Mouse (Mus musculus) CH12.LX (cell line): ENCODE data around the gene Otud7b. TPM values are rescaled to one million over a fixed set of nuclear protein-coding genes. Genes with fewer than 3 reads are reported as not detected.

ENCODE experiments used
- DNase-seq: peaks from one replicate; pipeline ENCODE4 v3.0.0-alpha.2; 2013; ENCODE audit errors: extremely low read depth
- H3K27ac ChIP-seq: 2 replicates; pipeline ENCODE4 v1.5.1; 2012; ENCODE audit warnings: low read depth, mild to moderate bottlenecking, control low read depth, moderate library complexity; ENCODE audit not compliant: insufficient read depth
- H3K27me3 ChIP-seq: replicated peaks from 2 replicates; pipeline ENCODE3; 2012; ENCODE audit warnings: inconsistent platforms
- H3K36me3 ChIP-seq, 2 experiments: replicated peaks in 1 of 2; 2 replicates each; pipeline versions ENCODE3 to v1.6.1; 2012; ENCODE audit warnings: inconsistent platforms in 1 of 2, low read length in 1 of 2, mild to moderate bottlenecking in 1 of 2, mixed read lengths in 1 of 2, moderate library complexity in 1 of 2; ENCODE audit not compliant: control insufficient read depth in 1 of 2, insufficient read depth in 1 of 2
- H3K4me1 ChIP-seq, 2 experiments: 2 replicates each; pipeline ENCODE4 v1.6.1; 2012; ENCODE audit warnings: inconsistent platforms in 1 of 2, moderate library complexity in 1 of 2; ENCODE audit not compliant: insufficient read depth in 2 of 2, control insufficient read depth in 1 of 2
- H3K4me2 ChIP-seq: 2 replicates; pipeline ENCODE4 v1.6.1; 2012; ENCODE audit warnings: low read depth, mild to moderate bottlenecking, control low read depth; ENCODE audit not compliant: poor library complexity, insufficient read depth, severe bottlenecking
- H3K4me3 ChIP-seq, 3 experiments: fragments of 150-350 bp in 1 of 3; sonication (generic) in 1 of 3; replicated peaks in 1 of 3; 2 replicates each; pipeline versions ENCODE3 to v1.5.1; 2011 to 2012; ENCODE audit warnings: low read depth in 2 of 3, low read length in 2 of 3, mild to moderate bottlenecking in 2 of 3, moderate library complexity in 2 of 3, control low read depth in 1 of 3, improper control_type of control experiment in 1 of 3, inconsistent platforms in 1 of 3, mixed read lengths in 1 of 3; ENCODE audit not compliant: poor library complexity in 1 of 3
- H3K79me2 ChIP-seq: replicated peaks from 2 replicates; pipeline ENCODE4 v1.6.1; 2012; ENCODE audit warnings: mild to moderate bottlenecking, moderate library complexity; ENCODE audit not compliant: control insufficient read depth, poor library complexity, insufficient read depth, severe bottlenecking; ENCODE audit errors: extremely low read depth
- H3K9ac ChIP-seq: 2 replicates; pipeline ENCODE4 v1.6.1; 2012; ENCODE audit warnings: low read depth, mild to moderate bottlenecking, control low read depth, moderate library complexity; ENCODE audit not compliant: insufficient read depth
- H3K9me3 ChIP-seq: replicated peaks from 2 replicates; pipeline ENCODE3; 2012; ENCODE audit warnings: low read length, inconsistent platforms, mixed read lengths
- BHLHE40 ChIP-seq: IDR thresholded peaks from 2 replicates; pipeline ENCODE4 v1.6.1; 2011; ENCODE audit warnings: mild to moderate bottlenecking, low read depth, low read length, improper control_type of control experiment
- CHD2 ChIP-seq: IDR thresholded peaks from 2 replicates; pipeline ENCODE4 v1.6.1; 2011; ENCODE audit warnings: low read length, improper control_type of control experiment
- CTCF ChIP-seq, 2 experiments: IDR thresholded peaks in 1 of 2; conservative IDR thresholded peaks in 1 of 2; 2 replicates each; pipeline ENCODE4 v1.5.1; 2011 to 2012; ENCODE audit warnings: low read depth in 2 of 2, low read length in 2 of 2, improper control_type of control experiment in 1 of 2, inconsistent platforms in 1 of 2, mild to moderate bottlenecking in 1 of 2, moderate library complexity in 1 of 2
- E2F4 ChIP-seq: IDR thresholded peaks from 2 replicates; pipeline ENCODE4 v1.6.1; 2011; ENCODE audit warnings: low read depth, low read length, improper control_type of control experiment; ENCODE audit not compliant: insufficient replicate concordance
- ELF1 ChIP-seq: IDR thresholded peaks from 2 replicates; pipeline ENCODE4 v1.6.1; 2014; ENCODE audit warnings: low read depth, mild to moderate bottlenecking, inconsistent platforms, low read length, improper control_type of control experiment
- GABPA ChIP-seq: IDR thresholded peaks from 2 replicates; pipeline ENCODE4 v1.6.1; 2012; ENCODE audit warnings: low read depth, low read length, improper control_type of control experiment, inconsistent platforms; ENCODE audit not compliant: insufficient replicate concordance
- HCFC1 ChIP-seq: IDR thresholded peaks from 2 replicates; pipeline ENCODE4 v1.6.1; 2012; ENCODE audit warnings: low read depth, mild to moderate bottlenecking, inconsistent platforms, low read length, improper control_type of control experiment
- IRF4 ChIP-seq: IDR thresholded peaks from 2 replicates; pipeline ENCODE4 v1.6.1; 2014; ENCODE audit warnings: low read depth, mild to moderate bottlenecking, inconsistent platforms, low read length, improper control_type of control experiment
- JUND ChIP-seq: conservative IDR thresholded peaks from 2 replicates; pipeline ENCODE4 v1.6.1; 2011; ENCODE audit warnings: low read depth, low read length, improper control_type of control experiment
- MAFK ChIP-seq: IDR thresholded peaks from 2 replicates; pipeline ENCODE4 v1.6.1; 2011; ENCODE audit warnings: low read length, improper control_type of control experiment; ENCODE audit not compliant: insufficient replicate concordance
- MAX ChIP-seq: IDR thresholded peaks from 2 replicates; pipeline ENCODE4 v1.6.1; 2011; ENCODE audit warnings: low read length, improper control_type of control experiment
- MAZ ChIP-seq: IDR thresholded peaks from 2 replicates; pipeline ENCODE4 v1.6.1; 2012; ENCODE audit warnings: low read depth, mild to moderate bottlenecking, inconsistent platforms, low read length, improper control_type of control experiment, moderate library complexity
- MXI1 ChIP-seq: IDR thresholded peaks from 2 replicates; pipeline ENCODE4 v1.6.1; 2011; ENCODE audit warnings: mild to moderate bottlenecking, low read depth, low read length, improper control_type of control experiment
- MYC ChIP-seq: IDR thresholded peaks from 2 replicates; pipeline ENCODE4 v1.6.1; 2011; ENCODE audit warnings: low read depth, mild to moderate bottlenecking, improper control_type of control experiment, low read length
- NELFE ChIP-seq: IDR thresholded peaks from 2 replicates; pipeline ENCODE4 v1.6.1; 2011; ENCODE audit warnings: low read depth, low read length, improper control_type of control experiment
- PAX5 ChIP-seq: IDR thresholded peaks from 2 replicates; pipeline ENCODE4 v1.6.1; 2012; ENCODE audit warnings: low read length, inconsistent platforms, mixed read lengths
- RAD21 ChIP-seq: IDR thresholded peaks from 2 replicates; pipeline ENCODE4 v1.6.1; 2011; ENCODE audit warnings: low read depth, mild to moderate bottlenecking, low read length, improper control_type of control experiment, moderate library complexity
- RCOR1 ChIP-seq: conservative IDR thresholded peaks from 2 replicates; pipeline ENCODE4 v1.6.1; 2012; ENCODE audit warnings: low read depth, mild to moderate bottlenecking, inconsistent platforms, low read length, improper control_type of control experiment
- SMC3 ChIP-seq: IDR thresholded peaks from 2 replicates; pipeline ENCODE4 v1.6.1; 2011; ENCODE audit warnings: low read depth, low read length, improper control_type of control experiment
- TBP ChIP-seq: conservative IDR thresholded peaks from 2 replicates; pipeline ENCODE4 v1.6.1; 2011; ENCODE audit warnings: low read depth, low read length, improper control_type of control experiment
- TCF12 ChIP-seq: IDR thresholded peaks from 2 replicates; pipeline ENCODE4 v1.6.1; 2014; ENCODE audit warnings: low read depth, mild to moderate bottlenecking, inconsistent platforms, low read length, improper control_type of control experiment
- UBTF ChIP-seq: IDR thresholded peaks from 2 replicates; pipeline ENCODE4 v1.6.1; 2012; ENCODE audit warnings: low read depth, mild to moderate bottlenecking, inconsistent platforms, low read length, improper control_type of control experiment, moderate library complexity
- ZC3H11A ChIP-seq: IDR thresholded peaks from 2 replicates; pipeline ENCODE4 v1.6.1; 2012; ENCODE audit warnings: low read depth, mild to moderate bottlenecking, inconsistent platforms, low read length, improper control_type of control experiment
- ZNF384 ChIP-seq: IDR thresholded peaks from 2 replicates; pipeline ENCODE4 v1.6.1; 2012; ENCODE audit warnings: low read depth, low read length, improper control_type of control experiment, inconsistent platforms
- dilution Hi-C: fragments of 300-500 bp; cut with MboI; formaldehyde crosslinking; loops from 2 replicates; pipeline ENCODE4 v1.14.3; 2020; ENCODE audit warnings: low sequenced_read_pairs; ENCODE audit not compliant: extremely low pct_unique_long_range_greater_than_20kb, extremely low pct_ligation_motif_present
- in situ Hi-C: fragments of 300-500 bp; cut with MboI; formaldehyde crosslinking; loops from 3 replicates; pipeline ENCODE4 v1.14.3; 2019; ENCODE audit warnings: low sequenced_read_pairs, low pct_ligation_motif_present, low pct_unique_long_range_greater_than_20kb, mixed read lengths
- polyA plus RNA-seq: library from polyadenylated mRNA; unstranded; fragments of >175 nt; gene quantifications from 2 replicates; pipeline ENCODE4 v1.2.1, GENCODE M21; 2012; ENCODE audit warnings: low read depth; ENCODE audit not compliant: insufficient read length
- total RNA-seq, 2 experiments: library from RNA; depleted of rRNA; stranded (reverse); fragments of 300-350 nt in 1 of 2; fragments of >200 nt in 1 of 2; gene quantifications; 2 replicates each; pipeline ENCODE4 v1.2.3; 2012 to 2014

Gene Otud7b
- total and polyA plus RNA-seq, 3 experiments, result 12.3 to 17.7 (median 14.9) TPM

- H3K9ac ChIP-seq, result no peak overlapping the region
- no peak for TF ChIP-seq BHLHE40
- TF ChIP-seq TCF12, result no peak
- TF ChIP-seq GABPA, result no peak
- TF ChIP-seq ZC3H11A, result no peak
- no peak for TF ChIP-seq MXI1
- no peak for TF ChIP-seq HCFC1
- TF ChIP-seq MAX, result no peak
- TF ChIP-seq IRF4, result no peak
- TF ChIP-seq RAD21, result no peak
- TF ChIP-seq E2F4, result no peak
- TF ChIP-seq PAX5, result no peak
- no peak for TF ChIP-seq ELF1
- no peak for TF ChIP-seq ZNF384
- TF ChIP-seq MYC, result no peak
- TF ChIP-seq TBP, result no peak
- no peaks in the 10 kb centered on the region for H3K79me2 ChIP-seq
- H3K4me3 ChIP-seq, result no peak overlapping the region
- no peaks in the 10 kb centered on the region for H3K36me3 ChIP-seq
- H3K4me1 ChIP-seq, result no peaks in the 10 kb centered on the region
- no peak overlapping the region for H3K27ac ChIP-seq
- H3K27me3 ChIP-seq, result no peaks in the 10 kb centered on the region
- in situ Hi-C loops, result no loop called here
- H3K9me3 ChIP-seq, result no peaks in the 10 kb centered on the region
- H3K4me2 ChIP-seq, result no peak overlapping the region
- dilution Hi-C loops, result no loop called here
- DNase-seq, result no peak
These were observed 25.6 kb upstream of the Otud7b start for GRCm38 (mm10) chr3:96078711-96079110.

GRCm38 (mm10) chr3:96081006-96081405, 23.3 kb upstream of the Otud7b start:
- H3K79me2 ChIP-seq, result no peaks in the 10 kb centered on the region
- H3K9ac ChIP-seq, result no peak overlapping the region
- TF ChIP-seq RCOR1 (no peak), NELFE (no peak), MAZ (no peak), MAFK (no peak), IRF4 (no peak; the same call in 1 of the 2 replicates), UBTF (no peak), JUND (no peak), ZNF384 (no peak), ZC3H11A (0 out of 2 replicates have a peak, but pooled peaks have one; percentile 14), CTCF (conservative IDR thresholded peaks at IDR 0.05 in 1 of 2, IDR thresholded peaks at IDR 0.05 in 1 of 2; ENCODE audit: low read depth in 2 of 2, low read length in 2 of 2) (peak; percentile 57 to 80), TBP (no peak), GABPA (no peak), SMC3 (peak; percentile 82), HCFC1 (no peak), RAD21 (peak; percentile 75), CHD2 (no peak), MYC (no peak)
- in situ Hi-C loops (no loop called here), dilution Hi-C loops (no loop called here)
- H3K36me3 ChIP-seq, result no peaks in the 10 kb centered on the region
- H3K4me1 ChIP-seq, result no peaks in the 10 kb centered on the region
- H3K27ac ChIP-seq, result no peak overlapping the region
- H3K27me3 ChIP-seq, result no peaks in the 10 kb centered on the region
- H3K9me3 ChIP-seq, result peaks cover 3% of the 10 kb centered on the region
- no peak overlapping the region for H3K4me2 ChIP-seq
- no peak overlapping the region for H3K4me3 ChIP-seq
- DNase-seq, result no peak
